Mouse (Mus musculus) heart, embryonic 13.5 days (tissue): ENCODE results near the gene Tcap. TPM values are rescaled to one million over a fixed set of nuclear protein-coding genes. Genes with fewer than 3 reads are reported as not detected.

Source experiments
- ATAC-seq: fragments of 200-750 bp; cut with Nextera tagmentation; 2 replicates; pipeline ENCODE4 v1.8.0; 2017; ENCODE audit warnings: moderate TSS enrichment; ENCODE audit not compliant: insufficient number of reproducible peaks, low FRiP score, low TSS enrichment; ENCODE audit errors: extremely low read depth
- H3K27ac ChIP-seq: fragments of 300-500 bp; sonication (generic); replicated peaks from 2 replicates; pipeline ENCODE4 v1.5.1; 2015; ENCODE audit warnings: moderate library complexity, mild to moderate bottlenecking, inconsistent platforms
- H3K27me3 ChIP-seq: fragments of 300-500 bp; sonication (generic); replicated peaks from 2 replicates; pipeline ENCODE4 v1.6.1; 2015; ENCODE audit warnings: mild to moderate bottlenecking, inconsistent platforms
- H3K36me3 ChIP-seq: fragments of 300-500 bp; sonication (generic); 2 replicates; pipeline ENCODE4 v1.6.1; 2015; ENCODE audit warnings: mild to moderate bottlenecking, inconsistent platforms
- H3K4me1 ChIP-seq: fragments of 300-500 bp; sonication (generic); 2 replicates; pipeline ENCODE4 v1.6.1; 2015; ENCODE audit warnings: inconsistent platforms
- H3K4me2 ChIP-seq: fragments of 300-500 bp; sonication (generic); 2 replicates; pipeline ENCODE4 v1.6.1; 2015; ENCODE audit warnings: inconsistent platforms, mild to moderate bottlenecking, moderate library complexity
- H3K4me3 ChIP-seq: fragments of 300-500 bp; sonication (generic); 2 replicates; pipeline ENCODE4 v1.5.1; 2015; ENCODE audit warnings: moderate library complexity, mild to moderate bottlenecking, inconsistent platforms
- H3K9ac ChIP-seq: fragments of 300-500 bp; sonication (generic); 2 replicates; pipeline ENCODE4 v1.6.1; 2015; ENCODE audit warnings: inconsistent platforms, mild to moderate bottlenecking, moderate library complexity
- H3K9me3 ChIP-seq: fragments of 300-500 bp; sonication (generic); 2 replicates; pipeline ENCODE4 v1.6.1; 2016; ENCODE audit warnings: inconsistent platforms
- WGBS: fragments of 180-500 bp; shearing (Covaris S2); methylation state at CpG from one replicate; pipeline ENCODE4 v1.1.7; 2015; ENCODE audit warnings: mixed read lengths; 5-methylcytosine and 5-hydroxymethylcytosine counted together
- polyA plus RNA-seq: library from polyadenylated mRNA; unstranded; fragments of >200 nt; fragmentation: Nextera tagmentation; extraction: Ambion mirVana; gene quantifications from 2 replicates; pipeline ENCODE4 v1.2.1, GENCODE M21; 2015

The Tcap gene
- polyA plus RNA-seq, 1 experiment from 2014 or later, result 159 TPM

DNA sequence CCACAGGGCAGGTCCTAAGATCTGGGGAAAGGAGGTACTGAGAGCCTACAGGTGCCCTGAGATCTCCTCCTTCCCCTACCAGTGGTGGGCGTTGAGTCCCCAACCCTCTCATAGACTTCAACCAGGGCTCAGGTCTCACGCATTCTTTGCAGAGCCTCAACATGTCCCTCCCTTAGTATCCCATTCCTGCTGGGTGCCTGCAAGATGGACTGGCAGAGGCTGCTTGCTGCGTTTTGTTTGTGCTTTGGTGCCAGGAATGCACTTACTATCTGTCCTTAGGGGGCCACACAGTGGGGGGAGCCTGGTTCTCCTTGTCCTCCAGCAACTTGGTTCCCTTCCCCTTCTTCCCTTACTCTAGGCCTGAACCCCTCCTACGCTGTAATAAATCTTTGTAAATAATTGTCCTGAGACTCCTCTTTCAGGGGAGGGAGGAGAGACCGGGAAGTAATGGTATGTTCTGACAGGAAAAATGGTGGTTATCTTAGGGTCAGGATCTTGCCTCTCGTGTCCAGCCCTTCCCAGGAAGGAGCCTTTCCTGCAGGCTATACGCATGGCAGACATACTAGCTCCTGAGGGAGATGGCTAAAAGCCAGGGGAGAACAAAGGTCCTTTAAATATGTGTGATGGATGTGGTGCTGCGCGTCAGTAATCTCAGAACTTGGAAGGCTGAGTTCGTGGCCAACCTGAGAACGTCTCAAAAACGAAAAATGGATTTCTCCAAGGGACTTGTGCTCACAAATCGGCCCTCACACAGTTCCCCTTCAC is 26.0 kb upstream of the Tcap start:
- peak overlapping the region; percentile 87 for H3K4me2 ChIP-seq
- H3K9ac ChIP-seq, result peak overlapping the region; percentile 77
- H3K4me1 ChIP-seq, result peaks cover 55% of the 10 kb centered on the region
- H3K27me3 ChIP-seq, result peaks cover 28% of the 10 kb centered on the region
- no peak for ATAC-seq
- H3K9me3 ChIP-seq, result no peaks in the 10 kb centered on the region
- H3K27ac ChIP-seq, result peak overlapping the region; percentile 90
- H3K36me3 ChIP-seq, result peaks cover 4% of the 10 kb centered on the region; the same call in 1 of the 2 replicates
- WGBS, result 8% methylated on average over 13 of the region's 13 CpGs
- H3K4me3 ChIP-seq, result peak overlapping the region; percentile 82

DNA sequence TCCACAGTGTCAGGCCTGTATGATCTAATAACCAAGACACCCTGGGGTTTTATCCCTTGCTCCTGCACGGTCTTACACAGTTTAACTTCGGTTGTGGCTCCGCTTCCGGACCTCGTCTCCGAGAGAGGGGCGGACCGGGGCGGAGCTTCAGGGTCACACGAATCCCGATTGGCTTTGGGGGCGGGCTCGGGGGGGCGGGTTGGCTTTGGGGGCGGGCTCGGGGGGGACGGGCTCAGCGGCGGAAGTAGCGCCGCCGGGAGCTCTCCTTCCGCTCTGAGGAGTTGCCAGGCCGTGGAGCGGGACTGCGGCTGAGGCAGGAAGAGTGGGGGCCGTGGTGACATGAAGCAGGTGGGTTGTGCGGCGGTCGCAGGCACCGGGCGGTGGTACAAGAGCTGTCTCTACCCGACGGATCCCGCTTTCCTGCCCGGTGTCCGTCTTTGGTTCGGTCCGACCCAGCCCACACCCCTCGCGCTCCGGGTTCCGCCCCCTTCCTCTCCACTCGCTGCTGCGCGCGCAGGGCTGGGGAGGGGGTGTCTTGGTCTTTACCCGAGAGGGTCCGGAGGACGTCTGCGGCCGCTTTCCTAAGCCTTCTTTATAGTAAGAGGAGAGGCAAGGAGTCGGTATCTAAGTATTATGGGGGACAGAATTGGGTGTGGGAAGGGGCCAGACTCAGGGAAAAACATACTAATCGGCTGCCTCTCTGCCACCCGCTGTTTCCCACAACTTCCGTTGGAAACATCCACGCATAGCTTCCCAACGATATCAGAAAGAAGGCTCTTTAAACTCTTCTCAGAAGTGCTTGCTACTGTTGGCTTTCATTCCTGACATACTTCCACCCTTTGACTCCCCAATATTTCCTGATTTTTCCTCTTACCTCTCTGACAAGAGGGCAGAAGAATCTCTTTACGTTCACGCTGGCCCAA is 25.2 kb upstream of the Tcap start, which contains the start of gene Stard3:
Gene Stard3, plus strand, starts transcription at position 208 of the 923 bp plus-strand sequence.
- peaks cover 55% of the 10 kb centered on the region for H3K4me1 ChIP-seq
- H3K36me3 ChIP-seq, result peaks cover 4% of the 10 kb centered on the region; the same call in 1 of the 2 replicates
- H3K4me2 ChIP-seq, result peak within 1 kb of the TSS; percentile 87
- peak within 1 kb of the TSS; percentile 90 for H3K27ac ChIP-seq
- H3K4me3 ChIP-seq, result peak within 1 kb of the TSS; percentile 82
- H3K27me3 ChIP-seq, result peaks cover 19% of the 10 kb centered on the region
- WGBS, result under 1% methylated on average over 60 of the region's 60 CpGs
- peak within 1 kb of the TSS; percentile 91 for H3K9ac ChIP-seq
- no peaks in the 10 kb centered on the region for H3K9me3 ChIP-seq
- ATAC-seq, result peak; percentile 70

DNA sequence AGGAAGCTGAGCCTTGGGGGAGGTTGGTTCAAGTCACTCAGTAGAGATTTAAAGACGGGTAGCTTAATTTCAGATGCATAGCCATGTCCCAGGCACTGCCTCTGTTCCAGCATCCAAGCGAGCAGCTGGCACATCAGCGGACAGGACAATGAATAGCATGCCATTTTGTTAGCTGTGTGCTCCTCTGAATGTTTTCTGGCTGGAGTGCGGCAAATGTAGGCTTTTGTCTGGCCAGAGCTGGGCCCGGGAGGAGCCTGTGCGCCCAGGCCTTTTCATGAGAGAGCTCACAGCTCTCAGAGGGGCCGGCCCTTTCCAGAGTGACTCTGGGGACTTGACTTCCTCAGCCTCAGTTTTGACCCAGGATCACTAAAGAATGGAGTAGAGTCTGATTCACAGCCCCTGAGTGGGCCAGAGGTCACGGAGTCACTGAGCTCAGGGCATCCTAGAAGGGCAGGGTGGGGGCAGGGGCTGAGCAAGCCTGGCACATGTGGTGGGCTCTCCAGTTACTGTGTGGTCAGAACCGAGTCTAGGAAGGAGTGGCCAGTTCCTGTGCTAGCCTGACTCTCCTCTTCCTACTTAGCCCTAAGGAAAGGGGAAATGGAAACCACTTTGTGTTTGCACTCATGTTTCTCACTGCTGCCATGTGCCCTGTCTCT is 22.6 kb upstream of the Tcap start:
- Histone ChIP-seq H3K27ac (no peak overlapping the region; the same call in 1 of the 2 replicates), H3K36me3 (peaks cover 4% of the 10 kb centered on the region; the same call in 1 of the 2 replicates), H3K9ac (peak overlapping the region; percentile 17), H3K9me3 (no peaks in the 10 kb centered on the region), H3K27me3 (no peaks in the 10 kb centered on the region), H3K4me3 (no peak overlapping the region), H3K4me1 (peaks cover 66% of the 10 kb centered on the region), H3K4me2 (0 out of 2 replicates have a peak overlapping the region, but pooled peaks have one; percentile 11)
- 67% methylated on average over 9 of the region's 9 CpGs for WGBS
- no peak for ATAC-seq

DNA sequence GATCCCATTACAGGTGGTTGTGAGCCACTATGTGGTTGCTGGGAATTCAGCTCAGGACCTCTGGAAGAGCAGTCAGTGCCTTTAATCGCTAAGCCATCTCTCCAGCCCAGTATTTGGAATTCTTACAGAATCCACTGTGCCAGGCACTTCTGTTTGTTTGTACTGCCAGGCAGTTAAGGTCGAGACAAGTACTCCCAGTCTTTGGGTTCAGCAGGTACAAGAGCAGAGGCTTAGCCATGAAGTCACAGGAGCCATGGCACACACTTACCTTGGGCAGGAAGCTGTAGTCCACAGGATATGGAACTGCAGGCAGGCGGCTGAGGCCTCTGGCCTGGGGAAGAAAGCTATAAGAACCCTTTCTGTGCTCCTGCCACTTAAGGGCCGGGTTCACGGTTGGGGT is 19.8 kb upstream of the Tcap start:
- no peak overlapping the region for H3K4me3 ChIP-seq
- no peak overlapping the region for H3K4me2 ChIP-seq
- H3K27me3 ChIP-seq, result no peaks in the 10 kb centered on the region
- ATAC-seq, result no peak
- peaks cover 72% of the 10 kb centered on the region for H3K4me1 ChIP-seq
- no peak overlapping the region for H3K9ac ChIP-seq
- WGBS, result 79% methylated on average over 5 of the region's 5 CpGs
- no peaks in the 10 kb centered on the region for H3K9me3 ChIP-seq
- H3K27ac ChIP-seq, result no peak overlapping the region
- H3K36me3 ChIP-seq, result peaks cover 7% of the 10 kb centered on the region; the same call in 1 of the 2 replicates

DNA sequence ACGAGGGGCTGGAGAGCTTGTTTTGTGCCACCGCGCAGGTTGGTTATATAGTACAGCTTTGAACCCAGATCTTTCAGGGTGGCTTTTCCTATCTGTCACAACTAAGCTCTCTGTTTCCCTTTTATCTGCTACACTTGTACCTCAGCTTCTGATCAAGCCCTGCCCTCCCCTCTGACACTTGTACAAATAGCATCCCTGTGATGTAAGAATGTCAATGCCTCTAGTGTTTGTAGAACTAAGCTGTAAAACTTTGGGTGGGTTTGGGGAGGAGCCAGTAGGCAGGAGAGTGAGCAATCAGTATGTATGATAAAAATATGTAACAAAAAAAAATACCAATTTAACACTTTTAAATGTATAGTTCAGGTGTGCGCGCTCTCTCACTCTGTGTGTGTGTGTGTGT is 19.2 kb upstream of the Tcap start:
- H3K4me1 ChIP-seq, result peaks cover 72% of the 10 kb centered on the region
- H3K9me3 ChIP-seq, result no peaks in the 10 kb centered on the region
- no peak overlapping the region for H3K27ac ChIP-seq
- ATAC-seq, result no peak
- peaks cover 7% of the 10 kb centered on the region; the same call in 1 of the 2 replicates for H3K36me3 ChIP-seq
- no peaks in the 10 kb centered on the region for H3K27me3 ChIP-seq
- 86% methylated on average over 5 of the region's 5 CpGs for WGBS
- no peak overlapping the region for H3K4me2 ChIP-seq
- H3K9ac ChIP-seq, result no peak overlapping the region
- H3K4me3 ChIP-seq, result no peak overlapping the region

DNA sequence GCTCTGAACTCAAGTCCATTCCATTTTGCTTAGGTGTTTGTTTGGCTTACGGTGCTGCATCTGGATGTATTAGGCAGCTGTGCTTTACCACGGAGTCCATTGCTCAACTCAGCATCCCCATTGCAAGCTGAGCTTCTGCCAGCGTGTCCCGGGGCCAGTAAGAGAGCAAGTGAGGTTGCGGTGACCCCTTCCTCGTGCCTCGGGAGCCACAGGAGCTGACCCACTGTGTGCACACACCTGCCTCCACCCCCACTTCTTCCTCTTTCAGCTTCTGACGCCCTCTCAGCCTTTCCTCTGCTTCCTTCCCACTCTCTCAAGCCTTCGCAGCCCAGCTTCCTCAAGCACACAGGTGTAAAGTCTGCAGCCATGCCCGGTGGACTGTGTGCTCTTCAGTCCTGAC is 17.3 kb upstream of the Tcap start:
- Histone ChIP-seq H3K27ac (peak overlapping the region; percentile 53; the same call in 1 of the 2 replicates), H3K9ac (peak overlapping the region; percentile 63), H3K9me3 (no peaks in the 10 kb centered on the region), H3K4me1 (peaks cover 70% of the 10 kb centered on the region), H3K36me3 (peaks cover 4% of the 10 kb centered on the region; the same call in 1 of the 2 replicates), H3K4me3 (no peak overlapping the region), H3K4me2 (no peak overlapping the region), H3K27me3 (no peaks in the 10 kb centered on the region)
- ATAC-seq, result no peak
- 69% methylated on average over 10 of the region's 10 CpGs for WGBS

DNA sequence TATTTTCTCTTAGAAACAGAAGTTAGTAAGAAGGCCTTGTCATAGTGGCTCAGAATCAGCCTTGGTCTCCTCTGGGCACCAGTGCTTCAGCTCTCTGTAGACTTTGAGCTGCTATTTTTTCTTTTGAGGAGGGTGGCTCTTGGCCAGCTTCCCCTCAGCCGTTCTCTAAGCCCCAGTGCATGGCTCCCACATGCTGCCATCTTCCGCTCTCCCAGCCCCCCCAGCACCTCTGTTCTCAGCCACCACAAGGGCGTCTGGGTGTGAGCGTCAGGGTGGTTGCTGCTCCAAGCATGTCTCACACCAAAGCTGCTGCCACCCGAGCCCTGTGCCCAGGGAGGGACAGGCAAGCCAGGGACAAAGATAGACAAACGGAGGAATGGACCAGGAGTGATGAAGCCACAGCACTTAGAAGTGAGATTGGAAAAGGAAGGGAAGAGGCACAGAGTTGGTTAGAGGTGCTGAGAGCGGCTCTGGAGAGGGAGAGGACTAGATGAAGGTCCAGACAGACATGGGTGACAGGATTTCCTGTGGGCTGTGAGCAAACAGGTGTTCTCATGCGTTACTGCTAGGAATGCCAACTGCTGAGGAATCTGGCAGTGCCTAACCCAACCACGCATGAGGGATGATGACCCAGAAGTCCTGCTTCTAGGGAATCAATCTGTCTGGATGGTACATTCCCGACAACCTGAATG is 16.3 kb upstream of the Tcap start:
- peaks cover 4% of the 10 kb centered on the region; the same call in 1 of the 2 replicates for H3K36me3 ChIP-seq
- peaks cover 74% of the 10 kb centered on the region for H3K4me1 ChIP-seq
- no peak overlapping the region for H3K4me2 ChIP-seq
- no peak for ATAC-seq
- peak overlapping the region; percentile 62; the same call in 1 of the 2 replicates for H3K9ac ChIP-seq
- H3K27me3 ChIP-seq, result no peaks in the 10 kb centered on the region
- H3K4me3 ChIP-seq, result no peak overlapping the region
- WGBS, result 52% methylated on average over 10 of the region's 10 CpGs
- peak overlapping the region; percentile 78 for H3K27ac ChIP-seq
- H3K9me3 ChIP-seq, result no peaks in the 10 kb centered on the region

DNA sequence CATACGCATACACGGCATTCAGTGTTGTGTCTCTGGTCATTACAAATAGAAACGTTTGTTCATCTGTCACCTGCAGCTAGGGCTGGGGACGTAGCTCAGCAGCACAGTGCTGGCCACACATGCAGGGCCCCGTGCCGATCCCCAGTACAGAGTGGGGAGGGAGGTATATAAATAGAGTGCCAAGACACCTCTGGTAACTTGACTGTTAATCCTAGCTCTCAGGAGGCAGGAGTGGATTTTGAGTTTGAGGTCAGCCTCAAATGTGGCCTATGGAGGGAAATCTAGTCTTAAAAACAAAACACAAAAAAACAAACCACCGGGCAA is 15.8 kb upstream of the Tcap start:
- Histone ChIP-seq H3K9ac (no peak overlapping the region), H3K27ac (peak overlapping the region; percentile 78), H3K27me3 (no peaks in the 10 kb centered on the region), H3K4me3 (no peak overlapping the region), H3K9me3 (no peaks in the 10 kb centered on the region), H3K4me1 (peaks cover 78% of the 10 kb centered on the region), H3K36me3 (peaks cover 4% of the 10 kb centered on the region; the same call in 1 of the 2 replicates), H3K4me2 (no peak overlapping the region)
- WGBS, result 59% methylated on average over 7 of the region's 7 CpGs
- no peak for ATAC-seq

DNA sequence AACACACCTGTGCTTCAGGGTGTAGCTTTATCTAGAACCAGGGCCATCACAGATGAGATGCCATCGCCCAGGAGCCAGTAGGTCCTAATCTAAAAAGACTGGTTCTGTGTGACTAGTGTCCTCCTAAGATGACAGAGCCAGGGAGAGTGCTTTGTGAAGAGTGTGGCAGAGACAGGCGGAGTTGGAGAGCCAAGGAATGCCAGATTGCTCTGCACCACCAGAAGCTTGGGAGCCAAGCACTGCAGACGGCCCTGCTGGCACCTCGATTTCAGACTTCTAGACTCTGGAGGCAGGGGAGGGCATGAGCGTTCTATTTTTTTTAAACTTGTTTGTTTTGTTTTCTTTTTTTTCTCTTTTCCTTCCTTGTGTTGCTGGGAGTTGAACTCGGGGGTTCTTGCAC is 14.3 kb upstream of the Tcap start:
- WGBS, result 61% methylated on average over 6 of the region's 6 CpGs
- no peak overlapping the region for H3K4me3 ChIP-seq
- H3K27me3 ChIP-seq, result no peaks in the 10 kb centered on the region
- H3K27ac ChIP-seq, result no peak overlapping the region
- H3K4me1 ChIP-seq, result peaks cover 84% of the 10 kb centered on the region
- no peak overlapping the region for H3K9ac ChIP-seq
- no peak overlapping the region for H3K4me2 ChIP-seq
- peaks cover 4% of the 10 kb centered on the region; the same call in 1 of the 2 replicates for H3K36me3 ChIP-seq
- no peaks in the 10 kb centered on the region for H3K9me3 ChIP-seq
- no peak for ATAC-seq

DNA sequence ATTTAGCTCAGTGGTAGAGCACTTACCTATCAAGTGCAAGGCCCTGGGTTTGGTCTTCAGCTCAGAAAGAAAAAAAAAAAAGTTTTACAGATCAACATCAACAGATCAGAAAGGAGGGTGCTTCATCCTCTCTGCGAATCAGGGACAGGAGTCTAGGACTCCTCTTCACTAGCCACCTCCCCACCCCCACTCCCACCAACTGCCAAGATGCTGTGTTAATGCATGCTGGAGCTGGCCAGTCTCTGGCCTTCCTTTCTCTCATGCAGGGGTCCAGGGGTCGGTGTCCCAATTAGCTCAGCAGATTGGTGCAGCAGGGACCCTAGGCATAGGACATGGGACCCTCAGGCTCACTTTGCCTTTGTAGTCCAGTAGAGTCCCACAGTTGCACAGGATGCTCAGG is 13.0 kb upstream of the Tcap start:
- no peaks in the 10 kb centered on the region for H3K27me3 ChIP-seq
- WGBS, result 76% methylated on average over 2 of the region's 2 CpGs
- ATAC-seq, result no peak
- H3K36me3 ChIP-seq, result peaks cover 14% of the 10 kb centered on the region
- no peak overlapping the region for H3K4me3 ChIP-seq
- no peaks in the 10 kb centered on the region for H3K9me3 ChIP-seq
- H3K4me1 ChIP-seq, result peaks cover 95% of the 10 kb centered on the region
- no peak overlapping the region for H3K27ac ChIP-seq
- H3K4me2 ChIP-seq, result no peak overlapping the region
- H3K9ac ChIP-seq, result peak overlapping the region; percentile 69; the same call in 1 of the 2 replicates
